Mouse (Mus musculus): ENCODE data around the gene Elp5. TPM values are rescaled to one million over a fixed set of nuclear protein-coding genes. Genes with fewer than 3 reads are reported as not detected.

Gene Elp5
- polyA plus RNA-seq, 1 experiment = 50.6 TPM

GRCm38 (mm10) chr11:69929712-69930111 lies 52.6 kb downstream of the Elp5 start:
- no peak overlapping the region for H3K27ac ChIP-seq (ENCODE audit: control insufficient read depth, insufficient read depth, low read depth, low read length, poor library complexity)
- no peak overlapping the region for H3K4me3 ChIP-seq (replicated peaks; ENCODE audit: control insufficient read depth, low read depth, low read length)
- TF ChIP-seq CTCF (IDR thresholded peaks at IDR 0.05; ENCODE audit: control insufficient read depth, insufficient read depth, low read length) (no peak), POLR2A (IDR thresholded peaks at IDR 0.05; ENCODE audit: borderline replicate concordance, control insufficient read depth, low read depth, low read length) (no peak)
- H3K4me1 ChIP-seq (ENCODE audit: control insufficient read depth, insufficient read depth, low read length) = peaks cover 4% of the 10 kb centered on the region
- WGBS = 41% methylated on average over 4 of the region's 4 CpGs

GRCm38 (mm10) chr11:69927501-69927900 lies 54.8 kb downstream of the Elp5 start:
- WGBS = 91% methylated on average over 2 of the region's 2 CpGs
- TF ChIP-seq CTCF (IDR thresholded peaks at IDR 0.05; ENCODE audit: control insufficient read depth, insufficient read depth, low read length) (no peak), POLR2A (IDR thresholded peaks at IDR 0.05; ENCODE audit: borderline replicate concordance, control insufficient read depth, low read depth, low read length) (no peak)
- Histone ChIP-seq H3K4me3 (replicated peaks; ENCODE audit: control insufficient read depth, low read depth, low read length) (no peak overlapping the region), H3K4me1 (ENCODE audit: control insufficient read depth, insufficient read depth, low read length) (peaks cover 2% of the 10 kb centered on the region), H3K27ac (ENCODE audit: control insufficient read depth, insufficient read depth, low read depth, low read length, poor library complexity) (no peak overlapping the region)

GRCm38 (mm10) chr11:69922796-69923195 lies 59.5 kb downstream of the Elp5 start:
- no peak for TF ChIP-seq CTCF (IDR thresholded peaks at IDR 0.05; ENCODE audit: control insufficient read depth, insufficient read depth, low read length)
- no peak for TF ChIP-seq POLR2A (IDR thresholded peaks at IDR 0.05; ENCODE audit: borderline replicate concordance, control insufficient read depth, low read depth, low read length)
- no peak overlapping the region for H3K27ac ChIP-seq (ENCODE audit: control insufficient read depth, insufficient read depth, low read depth, low read length, poor library complexity)
- H3K4me3 ChIP-seq (replicated peaks; ENCODE audit: control insufficient read depth, low read depth, low read length) = no peak overlapping the region
- H3K4me1 ChIP-seq (ENCODE audit: control insufficient read depth, insufficient read depth, low read length) = no peaks in the 10 kb centered on the region; the same call in 1 of the 2 replicates
- 46% methylated on average over 3 of the region's 3 CpGs for WGBS

GRCm38 (mm10) chr11:69922012-69922756 lies 60.1 kb downstream of the Elp5 start:
- TF ChIP-seq CTCF (IDR thresholded peaks at IDR 0.05; ENCODE audit: control insufficient read depth, insufficient read depth, low read length) = no peak
- no peak for TF ChIP-seq POLR2A (IDR thresholded peaks at IDR 0.05; ENCODE audit: borderline replicate concordance, control insufficient read depth, low read depth, low read length)
- 3% methylated on average over 12 of the region's 12 CpGs for whole genome bisulfite sequencing
- H3K27ac ChIP-seq (ENCODE audit: control insufficient read depth, insufficient read depth, low read depth, low read length, poor library complexity) = peak overlapping the region; percentile 78
- H3K4me3 ChIP-seq (replicated peaks; ENCODE audit: control insufficient read depth, low read depth, low read length) = peak overlapping the region; percentile 77
- no peaks in the 10 kb centered on the region; the same call in 1 of the 2 replicates for H3K4me1 ChIP-seq (ENCODE audit: control insufficient read depth, insufficient read depth, low read length)

GRCm38 (mm10) chr11:69921114-69922011 lies 61.0 kb downstream of the Elp5 start, which contains the start of gene Eif5a:
Gene Eif5a, minus strand, starts transcription at chr11:69921958.
- WGBS = under 1% methylated on average over 78 of the region's 78 CpGs
- Histone ChIP-seq H3K4me1 (ENCODE audit: control insufficient read depth, insufficient read depth, low read length) (no peaks in the 10 kb centered on the region; the same call in 1 of the 2 replicates), H3K4me3 (replicated peaks; ENCODE audit: control insufficient read depth, low read depth, low read length) (peak within 1 kb of the TSS; percentile 86), H3K27ac (ENCODE audit: control insufficient read depth, insufficient read depth, low read depth, low read length, poor library complexity) (peak within 1 kb of the TSS; percentile 95)
- TF ChIP-seq POLR2A (IDR thresholded peaks at IDR 0.05; ENCODE audit: borderline replicate concordance, control insufficient read depth, low read depth, low read length) = peak; percentile 90
- TF ChIP-seq CTCF (IDR thresholded peaks at IDR 0.05; ENCODE audit: control insufficient read depth, insufficient read depth, low read length) = peak; percentile 54; the same call in 1 of the 2 replicates

- Histone ChIP-seq H3K4me1 (ENCODE audit: control insufficient read depth, insufficient read depth, low read length) (no peaks in the 10 kb centered on the region; the same call in 1 of the 2 replicates), H3K27ac (ENCODE audit: control insufficient read depth, insufficient read depth, low read depth, low read length, poor library complexity) (peak overlapping the region; percentile 95), H3K4me3 (replicated peaks; ENCODE audit: control insufficient read depth, low read depth, low read length) (peak overlapping the region; percentile 86)
- under 1% methylated on average over 64 of the region's 65 CpGs for WGBS
- TF ChIP-seq POLR2A (IDR thresholded peaks at IDR 0.05; ENCODE audit: borderline replicate concordance, control insufficient read depth, low read depth, low read length) (no peak; the same call in 1 of the 2 replicates), CTCF (IDR thresholded peaks at IDR 0.05; ENCODE audit: control insufficient read depth, insufficient read depth, low read length) (no peak)
These were observed 61.9 kb downstream of the Elp5 start for GRCm38 (mm10) chr11:69920266-69921031.

- under 1% methylated on average over 17 of the region's 17 CpGs for WGBS
- H3K4me1 ChIP-seq (ENCODE audit: control insufficient read depth, insufficient read depth, low read length) = no peaks in the 10 kb centered on the region; the same call in 1 of the 2 replicates
- TF ChIP-seq CTCF (IDR thresholded peaks at IDR 0.05; ENCODE audit: control insufficient read depth, insufficient read depth, low read length) = no peak
- TF ChIP-seq POLR2A (IDR thresholded peaks at IDR 0.05; ENCODE audit: borderline replicate concordance, control insufficient read depth, low read depth, low read length) = no peak
- peak overlapping the region; percentile 95 for H3K27ac ChIP-seq (ENCODE audit: control insufficient read depth, insufficient read depth, low read depth, low read length, poor library complexity)
- peak overlapping the region; percentile 86 for H3K4me3 ChIP-seq (replicated peaks; ENCODE audit: control insufficient read depth, low read depth, low read length)
These were observed 62.6 kb downstream of the Elp5 start for GRCm38 (mm10) chr11:69919661-69920265.
